Mouse (Mus musculus) heart, embryonic 13.5 days (tissue): ENCODE measurements at regions not wholly inside any gene's neighbourhood (a gene's known extent, or its start where the extent isn't known, plus 50 kb on each side); places are given as distances from the start of the nearest gene placed in this dataset.

ENCODE experiments used
- ATAC-seq: fragments of 200-750 bp; cut with Nextera tagmentation; 2 replicates; pipeline ENCODE4 v1.8.0; 2017; ENCODE audit warnings: moderate TSS enrichment; ENCODE audit not compliant: insufficient number of reproducible peaks, low FRiP score, low TSS enrichment; ENCODE audit errors: extremely low read depth
- H3K27ac ChIP-seq: fragments of 300-500 bp; sonication (generic); replicated peaks from 2 replicates; pipeline ENCODE4 v1.5.1; 2015; ENCODE audit warnings: moderate library complexity, mild to moderate bottlenecking, inconsistent platforms
- H3K27me3 ChIP-seq: fragments of 300-500 bp; sonication (generic); replicated peaks from 2 replicates; pipeline ENCODE4 v1.6.1; 2015; ENCODE audit warnings: mild to moderate bottlenecking, inconsistent platforms
- H3K36me3 ChIP-seq: fragments of 300-500 bp; sonication (generic); 2 replicates; pipeline ENCODE4 v1.6.1; 2015; ENCODE audit warnings: mild to moderate bottlenecking, inconsistent platforms
- H3K4me1 ChIP-seq: fragments of 300-500 bp; sonication (generic); 2 replicates; pipeline ENCODE4 v1.6.1; 2015; ENCODE audit warnings: inconsistent platforms
- H3K4me2 ChIP-seq: fragments of 300-500 bp; sonication (generic); 2 replicates; pipeline ENCODE4 v1.6.1; 2015; ENCODE audit warnings: inconsistent platforms, mild to moderate bottlenecking, moderate library complexity
- H3K4me3 ChIP-seq: fragments of 300-500 bp; sonication (generic); 2 replicates; pipeline ENCODE4 v1.5.1; 2015; ENCODE audit warnings: moderate library complexity, mild to moderate bottlenecking, inconsistent platforms
- H3K9ac ChIP-seq: fragments of 300-500 bp; sonication (generic); 2 replicates; pipeline ENCODE4 v1.6.1; 2015; ENCODE audit warnings: inconsistent platforms, mild to moderate bottlenecking, moderate library complexity
- H3K9me3 ChIP-seq: fragments of 300-500 bp; sonication (generic); 2 replicates; pipeline ENCODE4 v1.6.1; 2016; ENCODE audit warnings: inconsistent platforms
- WGBS: fragments of 180-500 bp; shearing (Covaris S2); methylation state at CpG from one replicate; pipeline ENCODE4 v1.1.7; 2015; ENCODE audit warnings: mixed read lengths; 5-methylcytosine and 5-hydroxymethylcytosine counted together

DNA sequence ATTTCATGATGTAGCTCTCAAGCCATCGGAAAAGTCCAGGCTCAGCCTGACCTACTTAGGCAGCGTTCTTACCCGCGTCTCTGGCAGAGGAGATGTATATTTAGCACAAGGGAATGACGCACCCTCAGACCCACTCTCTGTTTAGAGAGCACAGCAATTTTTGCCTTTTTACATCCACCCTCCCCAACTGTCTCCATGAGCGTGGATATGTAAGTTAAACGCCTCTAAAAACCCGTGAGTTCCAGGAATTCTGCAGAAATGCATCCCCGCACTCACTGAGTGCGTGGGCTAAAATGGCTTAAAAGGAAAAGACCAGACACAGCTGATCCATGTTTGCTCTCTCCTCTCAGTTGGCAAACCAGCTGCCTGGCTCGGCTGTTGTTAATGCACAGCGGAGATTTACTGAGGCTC is 267.8 kb upstream of the Arid1b start:
- Histone ChIP-seq H3K27ac (peak overlapping the region; percentile 51), H3K9me3 (no peaks in the 10 kb centered on the region), H3K4me3 (no peak overlapping the region), H3K27me3 (no peaks in the 10 kb centered on the region), H3K4me2 (peak overlapping the region; percentile 41), H3K4me1 (peaks cover 22% of the 10 kb centered on the region), H3K9ac (no peak overlapping the region), H3K36me3 (no peaks in the 10 kb centered on the region)
- 51% methylated on average over 12 of the region's 12 CpGs for WGBS
- ATAC-seq: no peak

DNA sequence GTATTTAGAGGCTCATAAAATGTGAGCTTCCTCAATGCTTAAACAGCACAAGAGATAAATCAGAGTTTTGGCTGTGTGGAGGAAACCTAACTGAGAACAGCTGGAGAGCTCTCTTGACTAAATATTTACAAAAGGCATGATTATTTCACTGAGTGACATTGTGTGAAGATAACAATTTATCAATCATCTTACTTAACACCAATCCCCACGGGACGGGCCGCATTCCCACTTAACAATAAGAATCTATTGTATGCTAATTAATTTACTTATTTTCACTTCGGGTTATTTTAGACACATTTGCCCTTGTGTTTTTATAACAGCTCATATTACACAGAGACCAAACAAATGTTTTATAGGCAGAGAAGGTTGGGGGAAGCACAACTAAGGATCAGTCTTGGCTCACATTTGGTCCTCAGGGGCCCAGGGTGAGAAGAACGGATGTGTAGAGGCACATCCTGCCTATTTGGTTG is 259.7 kb upstream of the Arid1b start:
- ATAC-seq: no peak
- Histone ChIP-seq H3K4me3 (no peak overlapping the region), H3K4me2 (no peak overlapping the region), H3K27me3 (0 out of 2 replicates have a peak, but pooled peaks cover 7% of the 10 kb centered on the region), H3K4me1 (peaks cover 15% of the 10 kb centered on the region), H3K9me3 (no peaks in the 10 kb centered on the region), H3K36me3 (no peaks in the 10 kb centered on the region), H3K9ac (no peak overlapping the region), H3K27ac (no peak overlapping the region)
- WGBS: 48% methylated on average over 5 of the region's 5 CpGs

DNA sequence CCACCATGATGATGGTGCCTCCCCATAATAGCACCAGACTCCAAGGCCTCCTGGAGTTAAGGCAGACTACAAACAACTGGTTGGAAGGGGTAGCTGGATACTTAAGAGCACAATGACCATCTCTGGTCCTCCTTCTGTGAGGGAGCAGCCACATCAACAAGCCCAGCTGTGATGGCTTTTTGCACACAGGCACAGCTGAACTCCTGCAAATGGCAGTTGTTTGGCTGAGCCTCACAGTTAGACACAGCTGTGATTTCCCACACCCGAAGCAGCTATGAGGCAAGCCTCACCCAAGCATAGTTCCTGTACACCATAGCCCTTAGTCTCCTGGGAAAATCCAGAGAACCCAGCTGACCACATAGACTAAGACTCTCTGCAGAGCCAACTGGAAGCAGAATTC is 258.9 kb upstream of the Arid1b start:
- Histone ChIP-seq H3K9me3 (no peaks in the 10 kb centered on the region), H3K4me1 (peaks cover 15% of the 10 kb centered on the region), H3K9ac (no peak overlapping the region), H3K36me3 (no peaks in the 10 kb centered on the region), H3K27ac (no peak overlapping the region), H3K4me3 (no peak overlapping the region), H3K4me2 (no peak overlapping the region), H3K27me3 (0 out of 2 replicates have a peak, but pooled peaks cover 7% of the 10 kb centered on the region)
- WGBS: 48% methylated on average over 1 of the region's 1 CpGs
- ATAC-seq: no peak

DNA sequence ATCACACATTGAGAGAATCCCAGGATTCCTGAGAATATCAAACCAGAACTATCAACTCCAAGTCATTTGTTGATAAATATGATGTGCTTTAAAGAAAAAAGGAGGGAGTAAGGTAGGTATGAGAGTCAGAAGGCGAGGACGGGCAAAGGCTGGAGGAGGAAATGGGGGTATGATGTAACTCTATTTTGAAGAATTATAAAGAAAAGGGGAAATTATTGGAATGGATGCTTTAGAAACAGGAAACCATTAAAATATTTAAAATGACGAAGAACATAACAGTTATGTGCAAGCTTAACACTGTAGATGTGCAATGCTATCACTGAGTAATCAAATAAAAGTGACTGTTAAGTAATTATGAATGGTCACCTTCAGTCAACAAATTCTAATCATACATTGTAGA is 257.4 kb upstream of the Arid1b start:
- WGBS: 80% methylated on average over 3 of the region's 3 CpGs
- Histone ChIP-seq H3K27me3 (0 out of 2 replicates have a peak, but pooled peaks cover 7% of the 10 kb centered on the region), H3K9ac (no peak overlapping the region), H3K4me3 (no peak overlapping the region), H3K27ac (no peak overlapping the region), H3K36me3 (no peaks in the 10 kb centered on the region), H3K4me2 (no peak overlapping the region), H3K4me1 (0 out of 2 replicates have a peak, but pooled peaks cover 5% of the 10 kb centered on the region), H3K9me3 (no peaks in the 10 kb centered on the region)
- no peak for ATAC-seq

DNA sequence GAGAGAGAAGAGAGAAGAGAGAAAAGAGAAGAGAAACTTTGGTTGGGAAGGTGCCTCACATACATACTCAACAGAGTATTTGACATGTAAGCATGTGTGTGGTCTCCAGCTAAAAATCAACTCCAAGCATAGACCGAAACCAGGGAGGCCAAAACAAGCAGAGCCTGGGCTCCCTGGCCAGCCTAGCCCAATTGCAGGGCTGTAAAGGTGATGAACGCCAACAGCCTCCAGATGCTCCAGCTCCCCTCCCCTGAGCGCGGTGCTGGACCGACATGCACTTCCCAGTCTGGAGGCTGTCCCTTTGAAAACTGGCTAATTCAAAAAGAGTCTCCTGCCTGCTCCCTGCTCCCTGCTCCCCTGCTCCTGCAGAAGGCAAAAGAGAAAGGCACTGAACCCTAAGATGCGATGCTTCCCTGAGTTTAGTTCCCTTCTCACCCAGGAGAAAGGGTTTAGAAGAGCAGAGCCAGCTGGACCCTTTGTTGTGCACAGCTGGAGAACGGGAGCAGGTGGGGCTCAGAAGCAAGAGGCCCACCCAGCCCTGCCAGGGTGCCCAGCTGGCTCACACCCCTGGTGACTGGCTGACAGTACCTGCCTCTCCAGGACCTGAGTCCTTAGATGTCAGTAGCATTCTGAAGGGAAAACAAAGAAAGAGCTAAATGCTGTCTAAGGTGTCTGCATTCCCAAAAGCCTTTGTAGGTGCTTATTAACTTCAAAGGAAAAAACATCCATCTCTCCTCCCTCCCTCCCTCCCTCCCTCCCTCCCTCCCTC is 255.2 kb upstream of the Arid1b start:
- no peak overlapping the region for H3K9ac ChIP-seq
- no peaks in the 10 kb centered on the region for H3K36me3 ChIP-seq
- ATAC-seq: no peak
- 12% methylated on average over 7 of the region's 7 CpGs for WGBS
- 0 out of 2 replicates have a peak, but pooled peaks cover 7% of the 10 kb centered on the region for H3K27me3 ChIP-seq
- H3K4me1 ChIP-seq: 0 out of 2 replicates have a peak, but pooled peaks cover 5% of the 10 kb centered on the region
- no peaks in the 10 kb centered on the region for H3K9me3 ChIP-seq
- H3K27ac ChIP-seq: no peak overlapping the region
- H3K4me3 ChIP-seq: no peak overlapping the region
- no peak overlapping the region for H3K4me2 ChIP-seq

DNA sequence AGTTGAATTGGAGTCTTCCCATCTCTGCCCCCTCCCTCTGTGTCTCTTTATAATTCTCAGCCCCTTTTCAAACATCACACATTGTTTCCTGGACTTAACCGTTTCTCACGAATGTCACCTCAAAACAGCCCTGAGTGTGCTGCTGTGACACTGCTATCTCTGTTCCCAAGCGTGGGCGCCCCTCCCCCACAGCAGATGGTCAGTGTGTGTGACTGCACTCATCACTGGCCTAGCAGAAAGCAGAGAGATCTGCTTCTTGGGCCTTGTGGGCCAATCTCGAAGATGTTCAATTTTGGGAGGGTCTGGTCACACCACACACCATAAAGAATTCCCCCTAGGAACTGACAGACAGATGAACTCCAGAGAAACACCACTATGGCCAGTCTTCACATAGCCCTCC is 253.3 kb upstream of the Arid1b start:
- no peak overlapping the region for H3K4me3 ChIP-seq
- H3K9ac ChIP-seq: no peak overlapping the region
- H3K36me3 ChIP-seq: no peaks in the 10 kb centered on the region
- WGBS: 26% methylated on average over 5 of the region's 5 CpGs
- no peaks in the 10 kb centered on the region for H3K9me3 ChIP-seq
- H3K27ac ChIP-seq: no peak overlapping the region
- no peak for ATAC-seq
- H3K27me3 ChIP-seq: 0 out of 2 replicates have a peak, but pooled peaks cover 7% of the 10 kb centered on the region
- no peak overlapping the region for H3K4me2 ChIP-seq
- 0 out of 2 replicates have a peak, but pooled peaks cover 5% of the 10 kb centered on the region for H3K4me1 ChIP-seq

DNA sequence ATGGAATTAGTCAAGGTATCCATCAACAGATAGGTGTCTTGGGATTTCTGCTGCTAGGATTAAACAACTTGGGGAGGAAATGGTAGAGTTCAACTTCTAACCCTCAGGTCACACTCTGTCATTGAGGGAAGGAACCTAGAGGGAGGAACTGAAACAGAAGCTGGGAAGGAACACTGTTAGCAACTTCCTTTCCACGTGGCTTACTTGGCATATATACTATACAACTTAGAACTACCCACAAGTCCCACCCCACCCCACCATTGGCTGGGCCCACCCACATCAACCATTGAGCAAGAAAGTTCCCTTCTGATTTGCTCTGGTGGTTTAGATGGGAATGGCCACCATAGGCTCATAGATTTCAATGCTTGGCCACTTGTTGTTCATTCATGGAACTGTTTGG is 251.8 kb upstream of the Arid1b start:
- Histone ChIP-seq H3K27ac (no peak overlapping the region), H3K27me3 (0 out of 2 replicates have a peak, but pooled peaks cover 7% of the 10 kb centered on the region), H3K9ac (no peak overlapping the region), H3K4me2 (no peak overlapping the region), H3K9me3 (no peaks in the 10 kb centered on the region), H3K4me3 (no peak overlapping the region), H3K36me3 (no peaks in the 10 kb centered on the region), H3K4me1 (0 out of 2 replicates have a peak, but pooled peaks cover 5% of the 10 kb centered on the region)
- WGBS: 63% methylated on average over 1 of the region's 1 CpGs
- no peak for ATAC-seq

DNA sequence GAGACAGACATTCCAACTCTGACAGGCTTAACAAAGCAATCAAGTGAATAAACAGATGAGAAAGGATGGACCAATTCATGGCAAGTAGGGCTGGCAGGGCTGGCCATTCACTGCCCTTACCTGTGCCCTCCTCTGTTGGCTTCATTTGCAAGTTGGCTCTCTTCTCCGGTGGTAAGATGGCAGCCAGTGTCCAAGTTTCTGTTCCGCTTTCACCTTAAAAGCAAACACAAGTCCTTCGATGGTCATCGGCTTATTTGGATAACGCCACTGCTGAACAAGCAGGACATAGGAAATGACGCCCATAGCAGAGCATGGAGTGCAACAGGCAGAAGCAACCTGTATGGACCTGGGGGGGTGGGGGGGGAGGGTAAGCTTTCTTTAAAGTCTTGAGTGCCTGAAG is 231.2 kb upstream of the Arid1b start:
- Histone ChIP-seq H3K27me3 (no peaks in the 10 kb centered on the region), H3K4me2 (no peak overlapping the region), H3K9ac (no peak overlapping the region), H3K36me3 (no peaks in the 10 kb centered on the region), H3K4me1 (no peaks in the 10 kb centered on the region), H3K27ac (no peak overlapping the region), H3K9me3 (no peaks in the 10 kb centered on the region; the same call in 1 of the 2 replicates), H3K4me3 (no peak overlapping the region)
- ATAC-seq: no peak
- WGBS: 77% methylated on average over 6 of the region's 6 CpGs

DNA sequence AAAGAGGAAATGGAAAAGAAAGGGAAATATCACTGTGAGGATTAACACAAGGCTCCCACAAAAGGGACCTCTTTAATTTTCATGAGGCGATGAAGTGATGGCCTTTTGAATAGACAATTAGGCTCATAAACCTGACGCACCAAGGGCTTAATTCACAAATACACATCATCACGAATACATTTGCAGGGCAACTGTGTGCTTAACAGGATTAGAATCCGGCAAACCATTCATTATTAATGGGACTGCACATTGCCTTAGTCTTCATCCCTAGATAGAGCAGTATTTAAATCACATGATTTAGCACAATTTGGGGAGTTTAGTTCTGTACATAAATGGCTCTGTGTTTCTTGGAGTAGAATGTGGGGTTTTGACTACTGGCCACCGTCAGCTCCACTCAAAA is 228.4 kb upstream of the Arid1b start:
- WGBS: 76% methylated on average over 5 of the region's 5 CpGs
- H3K9ac ChIP-seq: no peak overlapping the region

DNA sequence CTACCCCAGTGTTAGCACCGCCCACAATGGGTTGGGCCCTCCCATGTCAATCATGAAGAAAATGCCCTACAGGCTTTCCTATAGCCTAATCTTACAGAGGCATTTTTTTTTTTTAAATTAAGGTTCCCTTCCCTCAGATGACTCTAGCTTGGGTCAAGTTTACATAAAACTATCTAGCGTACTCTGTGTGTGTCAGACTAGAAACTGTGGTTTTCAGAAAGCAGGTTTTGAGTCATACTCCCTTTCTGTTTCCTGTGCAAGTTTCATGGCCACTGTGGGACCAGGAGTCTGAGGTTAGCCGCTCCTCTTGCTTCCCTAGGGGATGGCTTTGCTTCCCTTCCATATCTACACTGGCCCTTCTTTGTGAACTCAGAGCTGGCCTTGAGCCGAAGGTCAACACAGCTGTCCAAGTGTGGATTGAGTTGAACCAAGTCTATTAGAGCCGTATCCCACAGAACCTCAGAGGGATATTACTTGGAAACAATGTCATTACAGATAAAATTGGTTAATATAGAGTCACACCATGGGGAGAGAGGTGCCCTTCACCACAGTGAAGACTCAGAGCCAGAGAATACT is 226.1 kb upstream of the Arid1b start:
- H3K4me3 ChIP-seq: no peak overlapping the region
- H3K9ac ChIP-seq: no peak overlapping the region
- H3K4me2 ChIP-seq: no peak overlapping the region
- H3K9me3 ChIP-seq: no peaks in the 10 kb centered on the region; the same call in 1 of the 2 replicates
- no peaks in the 10 kb centered on the region for H3K27me3 ChIP-seq
- H3K4me1 ChIP-seq: no peaks in the 10 kb centered on the region
- 80% methylated on average over 5 of the region's 5 CpGs for WGBS
- H3K27ac ChIP-seq: no peak overlapping the region
- no peaks in the 10 kb centered on the region for H3K36me3 ChIP-seq
- no peak for ATAC-seq

More for the DNA sequence above, 228.4 kb upstream of the Arid1b start:
- ATAC-seq: no peak
- Histone ChIP-seq H3K36me3 (no peaks in the 10 kb centered on the region), H3K27me3 (no peaks in the 10 kb centered on the region), H3K4me1 (no peaks in the 10 kb centered on the region), H3K4me2 (no peak overlapping the region), H3K27ac (no peak overlapping the region), H3K4me3 (no peak overlapping the region), H3K9me3 (no peaks in the 10 kb centered on the region; the same call in 1 of the 2 replicates)

DNA sequence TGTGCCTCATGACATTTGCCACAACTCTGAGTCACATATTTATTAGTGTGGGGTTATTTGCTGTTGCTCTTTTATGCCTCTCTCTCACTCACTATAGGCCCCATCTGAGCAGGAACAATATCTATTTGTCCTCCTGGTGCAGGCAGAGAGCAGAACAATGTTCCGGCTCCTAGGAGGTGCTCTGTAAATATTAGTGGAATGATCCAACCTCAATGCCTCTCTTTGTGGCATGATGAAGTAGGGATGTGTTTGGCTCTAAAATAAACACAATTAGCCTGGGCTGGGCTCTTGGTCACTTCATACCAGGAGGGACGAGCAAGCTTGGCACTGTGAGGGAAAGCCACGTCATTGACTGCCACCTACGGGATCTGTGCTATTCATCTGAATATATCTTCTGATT is 224.8 kb upstream of the Arid1b start:
- Histone ChIP-seq H3K4me1 (no peaks in the 10 kb centered on the region), H3K9me3 (no peaks in the 10 kb centered on the region; the same call in 1 of the 2 replicates), H3K27me3 (no peaks in the 10 kb centered on the region), H3K4me2 (no peak overlapping the region), H3K4me3 (no peak overlapping the region), H3K27ac (no peak overlapping the region), H3K36me3 (no peaks in the 10 kb centered on the region), H3K9ac (no peak overlapping the region)
- no peak for ATAC-seq
- WGBS: 79% methylated on average over 4 of the region's 4 CpGs
